Mouse (Mus musculus): ENCODE data around the gene Gc.

The Gc gene

GRCm38 (mm10) chr5:89457554-89458062 lies at the start of gene Gc:
Gc (minus strand) TSS chr5:89457898.
- DNase-seq (ENCODE audit: low spot score): no peak

- DNase-seq (ENCODE audit: low spot score): peak; percentile 32
These were observed 42.5 kb upstream of the Gc start for GRCm38 (mm10) chr5:89500182-89500581.

- DNase-seq (ENCODE audit: low spot score): no peak
These were observed 34.9 kb upstream of the Gc start for GRCm38 (mm10) chr5:89492560-89492959.

GRCm38 (mm10) chr5:89470483-89470882 lies 12.8 kb upstream of the Gc start:
- no peak for DNase-seq (ENCODE audit: low spot score)

GRCm38 (mm10) chr5:89467886-89468285 lies 10.2 kb upstream of the Gc start:
- no peak for DNase-seq (ENCODE audit: low spot score)

GRCm38 (mm10) chr5:89467045-89467444 lies 9.3 kb upstream of the Gc start:
- DNase-seq (ENCODE audit: low spot score): no peak

GRCm38 (mm10) chr5:89466275-89466674 lies 8.6 kb upstream of the Gc start:
- DNase-seq (ENCODE audit: low spot score): no peak

GRCm38 (mm10) chr5:89461817-89462216 lies 4.1 kb upstream of the Gc start:
- no peak for DNase-seq (ENCODE audit: low spot score)

GRCm38 (mm10) chr5:89459591-89459990 lies 1.9 kb upstream of the Gc start:
- no peak for DNase-seq (ENCODE audit: low spot score)

- DNase-seq (ENCODE audit: low spot score): no peak
These were observed 1.3 kb upstream of the Gc start for GRCm38 (mm10) chr5:89458987-89459386.

GRCm38 (mm10) chr5:89455526-89455925 lies 2.2 kb downstream of the Gc start:
- DNase-seq (ENCODE audit: low spot score): no peak

- no peak for DNase-seq (ENCODE audit: low spot score)
These were observed 6.9 kb downstream of the Gc start for GRCm38 (mm10) chr5:89450798-89451197.

GRCm38 (mm10) chr5:89449325-89449724 lies 8.4 kb downstream of the Gc start:
- no peak for DNase-seq (ENCODE audit: low spot score)

GRCm38 (mm10) chr5:89447978-89448377 lies 9.7 kb downstream of the Gc start:
- DNase-seq (ENCODE audit: low spot score): no peak

GRCm38 (mm10) chr5:89444360-89444759 lies 13.3 kb downstream of the Gc start:
- DNase-seq (ENCODE audit: low spot score): no peak

GRCm38 (mm10) chr5:89411536-89411935 lies 46.2 kb downstream of the Gc start:
- no peak for DNase-seq (ENCODE audit: low spot score)

- no peak for DNase-seq (ENCODE audit: low spot score)
These were observed 50.2 kb downstream of the Gc start for GRCm38 (mm10) chr5:89407376-89408082.

- no peak for DNase-seq (ENCODE audit: low spot score)
These were observed 52.6 kb downstream of the Gc start for GRCm38 (mm10) chr5:89405132-89405531.

- no peak for DNase-seq (ENCODE audit: low spot score)
These were observed 67.3 kb downstream of the Gc start for GRCm38 (mm10) chr5:89390405-89390804.

GRCm38 (mm10) chr5:89384204-89384603 lies 73.5 kb downstream of the Gc start:
- DNase-seq (ENCODE audit: low spot score): peak; percentile 5

GRCm38 (mm10) chr5:89381340-89381739 lies 76.4 kb downstream of the Gc start:
- DNase-seq (ENCODE audit: low spot score): no peak

GRCm38 (mm10) chr5:89370140-89370539 lies 87.6 kb downstream of the Gc start:
- DNase-seq (ENCODE audit: low spot score): no peak

GRCm38 (mm10) chr5:89368045-89368743 lies 89.5 kb downstream of the Gc start:
- DNase-seq (ENCODE audit: low spot score): no peak

Measured in yolk sac, embryonic 10.5 days (tissue).